Mouse (Mus musculus) forebrain, embryonic 16.5 days (tissue): ENCODE results near the gene Cyb5r1. TPM values are rescaled to one million over a fixed set of nuclear protein-coding genes. Genes with fewer than 3 reads are reported as not detected.

Source experiments
- ATAC-seq: fragments of 200-750 bp; cut with Nextera tagmentation; 2 replicates; pipeline ENCODE4 v1.8.0; 2017; ENCODE audit warnings: mild to moderate bottlenecking, moderate library complexity
- H3K27ac ChIP-seq: fragments of 300-500 bp; sonication (generic); 2 replicates; pipeline ENCODE4 v1.5.1; 2014; ENCODE audit warnings: low read length, control low read depth
- H3K27me3 ChIP-seq: fragments of 300-500 bp; sonication (generic); replicated peaks from 2 replicates; pipeline ENCODE4 v1.6.1; 2014; ENCODE audit warnings: low read length; ENCODE audit not compliant: control insufficient read depth, insufficient read depth
- H3K36me3 ChIP-seq: fragments of 300-500 bp; sonication (generic); 2 replicates; pipeline ENCODE4 v1.6.1; 2014; ENCODE audit not compliant: control insufficient read depth, insufficient read depth
- H3K4me1 ChIP-seq: fragments of 300-500 bp; sonication (generic); replicated peaks from 2 replicates; pipeline ENCODE4 v1.6.1; 2014; ENCODE audit warnings: low read length; ENCODE audit not compliant: control insufficient read depth, insufficient read depth
- H3K4me2 ChIP-seq: fragments of 300-500 bp; sonication (generic); 2 replicates; pipeline ENCODE4 v1.6.1; 2014; ENCODE audit warnings: mild to moderate bottlenecking, low read length, control low read depth
- H3K4me3 ChIP-seq: fragments of 300-500 bp; sonication (generic); replicated peaks from 2 replicates; pipeline ENCODE4 v1.5.1; 2014; ENCODE audit warnings: mild to moderate bottlenecking, low read length, control low read depth
- H3K9ac ChIP-seq: fragments of 300-500 bp; sonication (generic); replicated peaks from 2 replicates; pipeline ENCODE4 v1.6.1; 2014; ENCODE audit warnings: low read depth, low read length, control low read depth
- H3K9me3 ChIP-seq: fragments of 300-500 bp; sonication (generic); 2 replicates; pipeline ENCODE4 v1.6.1; 2016; ENCODE audit warnings: low read length; ENCODE audit not compliant: control insufficient read depth
- WGBS: fragments of 180-500 bp; shearing (Covaris S2); extraction: QIAGEN DNeasy Blood & Tissue Kit; methylation state at CpG from one replicate; pipeline ENCODE4 v1.1.7; 2014; 5-methylcytosine and 5-hydroxymethylcytosine counted together
- polyA plus RNA-seq: library from polyadenylated mRNA; unstranded; fragments of >200 nt; fragmentation: Nextera tagmentation; extraction: Ambion mirVana; gene quantifications from 2 replicates; pipeline ENCODE4 v1.2.1, GENCODE M21; 2015

Cyb5r1 gene
- polyA plus RNA-seq, 1 experiment from 2014 or later, result 23.3 TPM

GRCm38 (mm10) chr1:134381051-134381450 is 24.3 kb upstream of the Cyb5r1 start:
- H3K4me1 ChIP-seq, result peaks cover 7% of the 10 kb centered on the region; the same call in 1 of the 2 replicates
- no peak overlapping the region for H3K9ac ChIP-seq
- 0 out of 2 replicates have a peak, but pooled peaks cover 2% of the 10 kb centered on the region for H3K27me3 ChIP-seq
- H3K4me2 ChIP-seq, result no peak overlapping the region
- H3K9me3 ChIP-seq, result no peaks in the 10 kb centered on the region
- 73% methylated on average over 2 of the region's 2 CpGs for WGBS
- no peak overlapping the region for H3K27ac ChIP-seq
- ATAC-seq, result no peak
- no peaks in the 10 kb centered on the region for H3K36me3 ChIP-seq
- no peak overlapping the region for H3K4me3 ChIP-seq

- H3K4me2 ChIP-seq, result peak overlapping the region; percentile 36
- ATAC-seq, result no peak
- H3K27me3 ChIP-seq, result 0 out of 2 replicates have a peak, but pooled peaks cover 2% of the 10 kb centered on the region
- peak overlapping the region; percentile 22 for H3K4me3 ChIP-seq
- H3K4me1 ChIP-seq, result peaks cover 7% of the 10 kb centered on the region; the same call in 1 of the 2 replicates
- H3K9me3 ChIP-seq, result no peaks in the 10 kb centered on the region
- H3K36me3 ChIP-seq, result no peaks in the 10 kb centered on the region
- H3K9ac ChIP-seq, result no peak overlapping the region
- 16% methylated on average over 19 of the region's 19 CpGs for WGBS
- no peak overlapping the region for H3K27ac ChIP-seq
Observed at GRCm38 (mm10) chr1:134381795-134382625, 23.3 kb upstream of the Cyb5r1 start.

GRCm38 (mm10) chr1:134384581-134384980 is 20.8 kb upstream of the Cyb5r1 start:
- ATAC-seq, result no peak

DNA sequence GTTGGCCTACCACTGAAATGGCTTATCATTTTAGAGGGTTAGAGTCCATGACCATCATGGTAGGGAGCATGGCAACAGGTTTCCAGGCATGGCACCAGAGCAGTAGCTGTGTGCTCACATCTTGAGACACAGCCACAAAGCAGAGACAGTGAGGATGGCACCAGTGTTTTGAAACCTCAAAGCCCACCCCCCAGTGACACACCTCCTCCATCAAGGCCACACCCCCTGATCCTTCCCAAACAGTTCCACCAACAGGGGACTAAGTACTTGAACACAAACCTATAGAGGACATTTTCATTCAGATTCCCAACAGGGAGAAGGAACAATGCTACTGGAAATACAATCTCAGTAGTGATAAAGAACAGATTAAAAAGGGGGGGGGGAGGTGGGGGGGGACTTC is 20.2 kb upstream of the Cyb5r1 start:
- H3K36me3 ChIP-seq, result no peaks in the 10 kb centered on the region
- no peaks in the 10 kb centered on the region for H3K9me3 ChIP-seq
- no peak for ATAC-seq
- no peak overlapping the region for H3K9ac ChIP-seq
- 0 out of 2 replicates have a peak, but pooled peaks cover 2% of the 10 kb centered on the region for H3K27me3 ChIP-seq
- no peak overlapping the region for H3K4me3 ChIP-seq
- H3K4me1 ChIP-seq, result peaks cover 7% of the 10 kb centered on the region; the same call in 1 of the 2 replicates
- no peak overlapping the region for H3K4me2 ChIP-seq
- H3K27ac ChIP-seq, result no peak overlapping the region

More at GRCm38 (mm10) chr1:134384581-134384980, 20.8 kb upstream of the Cyb5r1 start:
- H3K9ac ChIP-seq, result no peak overlapping the region
- H3K36me3 ChIP-seq, result no peaks in the 10 kb centered on the region
- WGBS, result 90% methylated on average over 4 of the region's 4 CpGs
- no peak overlapping the region for H3K4me3 ChIP-seq
- no peaks in the 10 kb centered on the region for H3K9me3 ChIP-seq
- no peak overlapping the region for H3K4me2 ChIP-seq
- peaks cover 7% of the 10 kb centered on the region; the same call in 1 of the 2 replicates for H3K4me1 ChIP-seq
- 0 out of 2 replicates have a peak, but pooled peaks cover 2% of the 10 kb centered on the region for H3K27me3 ChIP-seq
- H3K27ac ChIP-seq, result no peak overlapping the region

- no peak within 1 kb of the TSS for H3K4me2 ChIP-seq
- no peaks in the 10 kb centered on the region for H3K9me3 ChIP-seq
- H3K4me1 ChIP-seq, result peaks cover 7% of the 10 kb centered on the region; the same call in 1 of the 2 replicates
- WGBS, result 100% methylated on average over 1 of the region's 1 CpGs
- H3K9ac ChIP-seq, result no peak within 1 kb of the TSS
- H3K36me3 ChIP-seq, result no peaks in the 10 kb centered on the region
- no peak within 1 kb of the TSS for H3K27ac ChIP-seq
- no peak for ATAC-seq
- H3K27me3 ChIP-seq, result 0 out of 2 replicates have a peak, but pooled peaks cover 2% of the 10 kb centered on the region
- no peak within 1 kb of the TSS for H3K4me3 ChIP-seq
Observed at GRCm38 (mm10) chr1:134385666-134386065, 19.7 kb upstream of the Cyb5r1 start, which contains the start of gene 4933406M09Rik. 4933406M09Rik (plus strand) TSS chr1:134385940.

- H3K4me2 ChIP-seq, result no peak overlapping the region
- H3K9ac ChIP-seq, result no peak overlapping the region
- ATAC-seq, result no peak
- no peaks in the 10 kb centered on the region for H3K36me3 ChIP-seq
- no peaks in the 10 kb centered on the region for H3K4me1 ChIP-seq
- no peak overlapping the region for H3K4me3 ChIP-seq
- H3K9me3 ChIP-seq, result no peaks in the 10 kb centered on the region
- H3K27me3 ChIP-seq, result no peaks in the 10 kb centered on the region
- 62% methylated on average over 5 of the region's 5 CpGs for WGBS
- H3K27ac ChIP-seq, result no peak overlapping the region
Observed at GRCm38 (mm10) chr1:134393827-134394226, 11.5 kb upstream of the Cyb5r1 start.

DNA sequence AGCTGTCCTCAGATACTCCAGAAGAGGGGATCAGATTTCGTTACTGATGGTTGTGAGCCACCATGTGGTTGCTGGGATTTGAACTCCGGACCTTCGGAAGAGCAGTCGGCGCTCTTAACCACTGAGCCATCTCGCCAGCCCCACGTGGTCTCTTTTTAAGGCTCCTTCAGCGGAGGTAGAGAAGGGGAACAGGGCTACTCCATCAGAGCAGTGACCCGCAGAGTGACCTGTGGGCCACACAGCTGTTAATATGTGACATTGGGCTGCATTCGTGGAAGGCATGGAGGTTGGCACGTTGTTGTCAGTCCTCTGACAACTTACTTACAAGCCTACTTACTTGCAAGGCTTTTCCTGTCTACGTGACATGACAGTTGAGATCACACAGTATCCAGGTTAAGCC is 7.1 kb upstream of the Cyb5r1 start:
- H3K9me3 ChIP-seq, result no peaks in the 10 kb centered on the region; the same call in 1 of the 2 replicates
- no peaks in the 10 kb centered on the region for H3K4me1 ChIP-seq
- H3K4me2 ChIP-seq, result no peak overlapping the region
- no peak for ATAC-seq
- H3K27ac ChIP-seq, result no peak overlapping the region
- no peak overlapping the region for H3K9ac ChIP-seq
- H3K27me3 ChIP-seq, result no peaks in the 10 kb centered on the region
- 90% methylated on average over 12 of the region's 12 CpGs for WGBS
- H3K36me3 ChIP-seq, result no peaks in the 10 kb centered on the region
- no peak overlapping the region for H3K4me3 ChIP-seq

DNA sequence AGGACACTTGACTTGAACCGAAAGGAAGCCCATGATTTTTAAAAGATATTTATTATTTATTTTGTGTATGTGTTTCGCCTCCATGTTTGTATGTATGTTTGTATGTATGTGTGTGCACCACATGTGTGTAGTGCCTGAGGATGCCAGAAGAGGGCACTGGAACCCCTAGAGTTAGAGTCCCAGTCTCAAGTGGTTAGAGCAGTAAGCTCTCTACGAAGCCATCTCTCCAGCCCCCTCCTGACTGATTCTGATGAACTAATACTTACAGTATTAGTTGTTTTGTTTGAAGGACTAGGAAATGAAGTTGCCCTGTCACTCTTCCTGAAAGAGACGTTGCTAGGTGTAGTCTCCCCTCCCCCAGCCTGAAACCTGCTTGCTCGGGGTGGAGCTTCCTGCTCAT is 5.6 kb upstream of the Cyb5r1 start:
- H3K27me3 ChIP-seq, result no peaks in the 10 kb centered on the region
- WGBS, result 56% methylated on average over 5 of the region's 5 CpGs

DNA sequence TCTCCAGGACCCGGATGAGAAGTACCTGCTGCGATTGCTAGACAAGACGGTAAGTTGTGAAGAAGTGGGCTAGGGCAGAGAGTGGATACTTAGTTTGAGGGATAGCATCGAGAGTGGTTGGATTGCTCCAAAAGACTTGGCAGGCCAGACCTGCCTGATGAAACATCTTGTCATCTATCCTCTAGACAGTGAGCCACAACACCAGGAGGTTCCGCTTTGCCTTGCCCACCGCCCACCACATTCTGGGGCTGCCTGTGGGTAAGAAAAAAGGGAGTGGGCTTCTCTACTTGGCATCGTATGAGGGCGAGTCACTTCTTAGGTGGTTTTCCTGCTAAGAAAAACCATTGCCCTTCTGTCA is 1.0 kb downstream of the Cyb5r1 start:
- peaks cover 12% of the 10 kb centered on the region for H3K4me1 ChIP-seq
- peak overlapping the region; percentile 91 for H3K4me3 ChIP-seq
- 26% methylated on average over 8 of the region's 8 CpGs for WGBS
- H3K27ac ChIP-seq, result no peak overlapping the region
- no peaks in the 10 kb centered on the region for H3K27me3 ChIP-seq
- no peaks in the 10 kb centered on the region; the same call in 1 of the 2 replicates for H3K36me3 ChIP-seq
- ATAC-seq, result no peak; the same call in 1 of the 2 replicates
- peak overlapping the region; percentile 83 for H3K9ac ChIP-seq
- H3K9me3 ChIP-seq, result no peaks in the 10 kb centered on the region
- peak overlapping the region; percentile 86 for H3K4me2 ChIP-seq

More for the DNA sequence above, 5.6 kb upstream of the Cyb5r1 start:
- H3K4me1 ChIP-seq, result no peaks in the 10 kb centered on the region
- H3K4me3 ChIP-seq, result no peak overlapping the region
- no peak overlapping the region for H3K27ac ChIP-seq
- no peaks in the 10 kb centered on the region; the same call in 1 of the 2 replicates for H3K9me3 ChIP-seq
- no peak for ATAC-seq
- H3K9ac ChIP-seq, result no peak overlapping the region
- no peaks in the 10 kb centered on the region for H3K36me3 ChIP-seq
- H3K4me2 ChIP-seq, result no peak overlapping the region
